Mouse (Mus musculus) ovary, postnatal 36 days (tissue): ENCODE measurements at regions not wholly inside any gene's neighbourhood (a gene's known extent, or its start where the extent isn't known, plus 50 kb on each side); places are given as distances from the start of the nearest gene placed in this dataset.
"Not testable (repeated sequence)": the region's sequence is repeated elsewhere in the genome, so short reads cannot be mapped to it uniquely, and the experiment has no call there.

Source experiments
- DNase-seq: peaks from one replicate; pipeline ENCODE4 v3.0.0; 2022; ENCODE audit warnings: low spot score, mixed read lengths

DNA sequence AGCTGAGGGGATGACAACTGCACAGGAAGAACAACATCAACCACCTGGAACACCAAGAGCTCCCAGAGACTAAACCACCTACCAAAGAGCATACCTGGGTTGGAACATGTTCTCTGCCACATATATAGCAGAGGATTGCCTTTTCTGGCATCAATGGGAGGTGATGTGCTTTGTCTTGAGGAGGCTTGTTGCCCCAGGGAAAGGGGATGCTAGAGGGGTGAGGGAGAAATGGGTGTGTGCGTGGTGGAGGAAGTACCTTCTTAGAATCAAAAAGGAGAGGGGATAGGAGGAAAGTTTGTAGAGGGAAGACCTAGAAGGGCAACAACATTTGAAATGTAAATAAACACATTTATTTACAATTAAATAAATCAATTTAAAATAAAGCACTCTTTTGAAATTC is 358.5 kb upstream of the Pfkp start:
- no peak for DNase-seq

DNA sequence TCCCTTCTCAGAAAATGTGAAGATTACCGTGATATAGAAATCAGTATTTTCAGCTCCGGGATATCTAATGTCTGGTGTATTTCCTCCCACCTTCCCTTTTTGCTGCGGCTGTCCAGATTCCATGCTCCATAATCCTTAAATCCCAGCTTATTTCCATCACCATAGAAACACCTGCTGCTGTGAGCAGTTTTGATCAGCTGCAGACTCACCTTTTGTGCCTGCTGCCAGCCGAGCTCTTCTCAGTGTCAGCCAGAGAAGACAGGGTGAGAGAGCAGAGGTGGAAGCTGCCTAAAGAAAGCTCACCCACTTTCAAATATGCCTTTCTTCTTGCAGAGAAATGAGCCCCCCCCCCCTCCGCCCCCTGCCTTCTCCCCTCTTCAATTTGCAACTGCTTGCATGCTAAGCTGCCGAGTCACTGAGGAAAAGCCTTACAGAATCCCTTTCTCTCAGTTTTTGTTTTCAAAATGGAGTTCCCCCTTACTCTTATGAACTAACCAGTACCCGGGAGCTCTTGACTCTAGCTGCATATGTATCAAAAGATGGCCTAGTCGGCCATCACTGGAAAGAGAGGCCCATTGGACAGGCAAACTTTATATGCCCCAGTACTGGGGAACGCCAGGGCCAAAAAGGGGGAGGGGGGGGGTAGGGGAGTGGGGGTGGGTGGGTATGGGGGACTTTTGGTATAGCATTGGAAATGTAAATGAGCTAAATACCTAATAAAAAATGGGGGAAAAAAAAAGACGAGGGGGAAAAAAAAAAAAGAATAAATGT is 350.1 kb upstream of the Pfkp start:
- not testable (repeated sequence) for DNase-seq

DNA sequence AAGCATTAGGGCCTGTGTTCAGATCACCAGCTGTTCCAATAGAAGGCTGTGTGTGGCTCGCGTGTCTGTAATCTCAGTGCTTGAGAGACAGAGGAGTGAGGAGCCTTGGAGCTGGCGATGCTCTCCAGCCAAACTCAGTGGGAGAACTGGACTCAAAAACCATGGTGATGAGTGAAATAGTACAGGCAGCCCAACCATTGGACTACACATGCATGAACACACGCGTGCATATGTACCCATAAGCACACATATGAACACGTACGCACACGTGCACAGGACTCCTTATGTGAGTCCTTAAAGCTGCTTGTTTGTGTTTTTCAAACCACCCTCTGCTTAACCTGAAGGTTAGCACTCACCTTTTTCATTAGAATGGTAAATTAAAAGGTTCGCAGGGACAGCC is 349.5 kb upstream of the Pfkp start:
- no peak for DNase-seq

DNA sequence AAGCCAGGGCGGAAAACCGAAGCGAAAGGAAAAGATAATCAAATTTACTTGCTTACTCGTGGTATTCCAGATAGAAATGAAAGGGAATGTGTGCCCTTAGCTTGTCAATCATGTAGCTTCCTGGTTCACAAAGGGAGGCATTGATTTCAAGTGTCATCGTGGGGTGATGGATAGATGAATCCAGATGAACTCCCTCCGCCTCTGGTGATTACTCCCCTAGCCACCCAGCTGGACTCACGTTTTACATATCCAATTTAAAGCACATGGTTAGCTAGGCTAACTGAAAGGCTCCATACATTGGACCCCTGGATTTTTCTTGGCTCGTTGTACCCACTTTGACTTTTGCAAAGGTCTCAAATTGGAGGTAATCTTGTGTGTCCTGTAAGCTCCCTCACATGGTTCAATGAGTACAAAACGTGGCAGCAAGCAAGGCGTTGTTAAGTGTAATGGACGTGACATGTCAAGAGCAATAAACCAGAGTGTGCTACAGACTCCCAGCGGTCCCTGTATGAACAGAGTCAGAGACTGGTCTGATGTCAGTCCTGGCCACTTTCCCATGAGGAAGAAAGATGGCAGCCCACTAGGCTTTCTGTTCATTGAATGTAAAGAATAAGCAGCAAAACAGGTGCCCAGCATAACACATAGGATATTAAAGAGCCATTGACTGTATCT is 343.9 kb upstream of the Pfkp start:
- DNase-seq, result no peak

DNA sequence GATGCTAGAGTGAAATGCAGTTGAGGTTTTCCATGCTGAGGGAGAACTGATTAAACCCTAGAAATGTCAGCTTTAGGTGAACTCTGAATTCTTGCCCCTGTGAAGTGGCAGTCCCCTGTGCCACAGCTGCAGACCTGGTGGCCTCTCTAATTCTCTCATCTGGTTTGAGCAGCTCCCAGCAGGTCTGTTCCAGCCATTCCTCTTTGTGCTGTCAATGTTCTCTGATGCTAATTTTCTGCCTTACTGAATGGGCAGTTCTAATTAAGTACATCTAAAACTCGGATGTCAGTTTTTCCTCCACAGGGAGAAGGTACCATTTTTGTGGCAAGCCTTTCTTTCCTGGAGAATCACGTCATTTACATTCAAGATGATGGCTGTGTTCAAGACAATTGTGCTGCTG is 343.1 kb upstream of the Pfkp start:
- no peak for DNase-seq

DNA sequence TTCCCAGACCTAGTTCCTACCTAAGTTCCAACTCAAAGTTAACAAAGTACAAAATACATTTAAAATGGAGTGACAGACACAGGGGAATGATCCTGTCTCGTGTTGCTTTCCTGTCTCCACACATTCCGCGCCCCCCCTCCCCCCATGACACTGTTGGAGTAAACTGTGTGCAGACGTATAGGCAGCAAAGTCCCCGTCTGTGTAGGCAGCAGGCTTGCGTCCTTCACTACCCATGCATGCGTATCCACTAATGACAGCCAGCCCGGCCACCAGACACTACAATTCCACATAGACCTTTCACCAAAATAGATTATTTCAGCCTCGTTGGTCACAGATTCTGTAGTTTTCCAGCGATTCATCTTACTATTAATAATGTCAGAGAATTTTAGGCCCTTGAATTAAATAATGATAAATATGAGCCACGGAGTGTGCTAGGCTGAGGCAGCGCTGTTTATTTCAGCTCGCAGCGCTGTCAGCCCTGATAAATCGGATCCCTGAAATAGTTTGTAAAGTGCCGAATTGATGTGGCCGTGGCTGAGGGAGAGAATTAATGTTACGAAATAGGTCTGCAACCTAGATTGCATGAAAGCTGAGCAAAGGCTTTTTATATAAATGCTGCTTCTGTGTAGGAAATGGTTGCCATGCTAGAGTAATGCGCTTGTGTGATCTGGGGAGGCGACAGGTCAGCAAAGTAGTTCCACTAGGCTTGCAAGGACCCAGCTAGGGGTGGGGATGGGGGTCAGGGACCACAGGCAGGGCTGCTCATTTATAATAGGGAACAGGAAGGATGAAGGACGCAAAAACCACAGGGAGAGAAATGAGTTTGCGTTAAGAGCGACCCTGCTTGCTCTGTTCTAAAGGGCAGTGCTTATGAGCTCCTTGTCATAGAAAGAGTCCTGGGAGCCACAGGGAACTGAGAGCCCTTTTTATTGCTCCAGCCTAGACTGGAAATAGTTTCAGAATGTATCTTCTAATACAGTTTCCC is 336.7 kb upstream of the Pfkp start:
- DNase-seq, result no peak

DNA sequence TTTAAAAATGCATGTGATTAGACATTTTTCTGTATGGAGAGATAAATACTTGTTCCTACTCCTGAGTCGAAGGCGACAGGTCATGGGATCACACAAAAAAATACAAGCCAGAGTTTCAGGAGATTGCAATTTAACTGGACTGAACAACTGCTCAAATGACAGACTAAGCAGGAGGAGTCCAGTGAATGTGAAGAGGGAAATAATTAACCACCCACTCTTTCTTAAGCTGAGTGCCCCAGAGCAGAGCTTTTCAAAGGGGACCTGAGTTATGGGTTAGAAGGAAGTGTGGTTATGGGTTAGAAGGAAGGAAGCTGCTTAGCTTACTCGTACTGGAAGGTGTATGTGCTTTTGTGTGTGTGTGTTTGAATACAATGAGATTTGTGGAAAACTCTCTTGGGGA is 307.1 kb upstream of the Pfkp start:
- DNase-seq, result no peak

DNA sequence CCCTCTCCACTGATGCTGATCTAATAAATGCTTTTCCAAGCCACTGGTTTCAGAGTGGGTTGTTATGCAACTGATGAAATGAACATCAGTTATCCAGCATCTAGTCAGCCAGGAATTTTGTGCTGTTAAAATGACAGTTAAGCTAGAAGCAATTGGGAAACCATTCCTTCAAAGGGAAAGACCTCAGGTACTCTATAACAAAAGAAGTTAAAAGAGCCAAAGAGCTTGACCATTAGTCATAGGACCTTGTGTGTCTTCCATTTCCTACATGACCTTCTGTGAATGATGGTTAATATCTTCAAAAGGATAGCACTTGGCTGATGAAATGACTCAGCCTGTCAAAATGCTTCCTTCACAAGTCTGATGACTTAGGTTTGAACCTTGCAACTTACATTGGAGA is 275.6 kb upstream of the Pfkp start:
- no peak for DNase-seq

DNA sequence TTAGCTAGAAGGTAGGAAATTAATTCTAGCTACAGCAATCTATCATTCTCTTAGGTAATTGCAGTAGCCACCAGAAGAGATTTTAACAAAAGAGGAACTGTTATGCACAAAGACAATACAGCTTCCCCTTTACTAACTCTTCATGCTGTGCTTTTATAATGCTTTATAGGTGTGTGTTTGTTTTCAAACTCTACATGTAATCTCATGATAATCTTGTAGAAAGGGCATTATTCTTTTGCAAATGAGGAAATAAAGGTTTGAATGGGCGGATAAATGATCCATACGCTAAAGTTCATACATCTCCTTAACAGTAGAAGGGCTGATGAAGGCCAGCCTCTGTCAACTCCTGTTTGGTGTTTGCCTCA is 273.8 kb upstream of the Pfkp start:
- no peak for DNase-seq

DNA sequence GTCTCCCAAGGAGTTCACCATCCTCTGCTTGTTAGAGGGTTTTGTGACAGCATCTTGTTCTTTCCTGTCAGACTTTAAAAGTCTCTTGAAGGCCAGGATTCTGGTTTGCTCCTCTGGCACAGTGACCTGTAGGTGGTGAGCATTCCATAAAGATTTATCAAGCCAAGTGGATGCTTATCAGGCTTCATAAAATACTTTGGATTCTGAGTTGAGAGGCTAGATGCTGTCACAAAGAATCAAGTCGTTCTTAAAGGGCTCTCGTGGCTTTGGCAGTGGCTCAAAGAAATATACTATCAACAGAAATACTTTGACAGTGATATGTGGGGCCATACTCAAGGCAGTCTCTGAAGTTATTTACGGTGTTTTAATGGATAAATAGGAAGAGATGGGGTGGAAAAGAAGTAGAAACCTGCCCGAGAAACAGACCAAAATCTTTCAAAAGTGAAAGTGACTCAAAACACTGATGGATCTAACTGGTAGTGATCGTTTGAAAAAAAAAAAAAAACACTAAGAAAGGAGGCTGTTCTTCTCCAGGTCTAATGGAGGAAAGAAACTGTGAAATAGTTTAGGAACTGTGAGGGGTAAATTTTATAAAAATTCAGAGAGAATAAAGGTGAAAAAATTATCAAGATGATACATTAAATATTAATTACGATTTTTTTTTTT is 273.2 kb upstream of the Pfkp start:
- no peak for DNase-seq

DNA sequence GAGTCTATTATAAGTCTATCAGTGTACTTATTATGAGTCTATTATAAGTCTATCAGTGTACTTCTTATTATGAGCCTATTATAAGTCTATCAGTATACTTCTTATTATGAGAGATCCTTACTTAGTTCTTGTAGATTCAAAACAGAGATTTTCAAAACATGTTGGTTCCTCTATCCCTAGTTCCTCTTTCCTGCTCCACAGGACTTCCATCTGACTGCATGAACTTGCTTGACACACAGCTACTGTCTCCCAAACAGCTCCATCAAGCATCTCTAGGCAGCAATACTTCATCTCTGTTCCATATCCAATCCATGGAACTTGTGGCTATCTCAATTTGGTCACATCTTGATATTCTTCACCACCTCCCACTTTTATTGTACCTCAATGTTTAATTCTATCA is 257.4 kb upstream of the Pfkp start:
- DNase-seq, result no peak

DNA sequence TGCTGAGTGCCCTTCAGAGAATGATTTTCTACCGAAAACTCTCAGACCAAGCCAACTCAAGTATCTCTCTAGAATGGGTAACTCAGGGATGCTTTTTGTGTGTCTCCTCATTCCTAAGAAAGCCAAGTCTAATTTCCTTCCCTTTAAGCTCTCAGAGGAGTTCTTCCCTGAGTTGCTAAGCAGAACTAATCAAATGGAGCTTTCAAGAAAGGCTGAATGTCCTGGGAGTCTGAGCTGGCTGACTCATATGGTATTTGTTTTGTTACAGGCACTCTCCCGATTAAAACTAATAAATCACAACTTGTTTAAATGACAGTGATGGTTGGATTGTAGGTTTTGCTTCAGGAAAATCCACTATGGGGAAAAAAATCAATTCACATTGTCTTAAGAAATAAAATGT is 253.1 kb upstream of the Pfkp start:
- no peak for DNase-seq

DNA sequence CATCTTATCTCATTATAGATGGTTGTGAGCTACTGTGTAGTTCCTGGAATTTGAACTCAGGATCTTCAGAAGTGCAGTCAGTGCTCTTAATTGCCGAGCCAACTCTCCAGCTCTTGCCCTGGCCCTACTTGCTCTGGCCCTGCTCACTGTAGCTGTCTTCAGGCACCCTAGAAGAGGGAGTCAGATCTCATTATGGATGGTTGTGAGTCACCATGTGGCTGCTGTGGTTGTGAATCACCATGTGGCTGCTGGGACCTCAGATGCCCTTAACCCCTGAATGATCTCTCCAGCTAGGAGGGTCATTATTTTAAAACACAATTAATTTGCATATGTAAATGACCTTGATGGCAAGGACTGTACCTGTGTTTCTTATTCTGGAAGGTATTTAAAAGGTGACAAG is 249.1 kb upstream of the Pfkp start:
- no peak for DNase-seq

DNA sequence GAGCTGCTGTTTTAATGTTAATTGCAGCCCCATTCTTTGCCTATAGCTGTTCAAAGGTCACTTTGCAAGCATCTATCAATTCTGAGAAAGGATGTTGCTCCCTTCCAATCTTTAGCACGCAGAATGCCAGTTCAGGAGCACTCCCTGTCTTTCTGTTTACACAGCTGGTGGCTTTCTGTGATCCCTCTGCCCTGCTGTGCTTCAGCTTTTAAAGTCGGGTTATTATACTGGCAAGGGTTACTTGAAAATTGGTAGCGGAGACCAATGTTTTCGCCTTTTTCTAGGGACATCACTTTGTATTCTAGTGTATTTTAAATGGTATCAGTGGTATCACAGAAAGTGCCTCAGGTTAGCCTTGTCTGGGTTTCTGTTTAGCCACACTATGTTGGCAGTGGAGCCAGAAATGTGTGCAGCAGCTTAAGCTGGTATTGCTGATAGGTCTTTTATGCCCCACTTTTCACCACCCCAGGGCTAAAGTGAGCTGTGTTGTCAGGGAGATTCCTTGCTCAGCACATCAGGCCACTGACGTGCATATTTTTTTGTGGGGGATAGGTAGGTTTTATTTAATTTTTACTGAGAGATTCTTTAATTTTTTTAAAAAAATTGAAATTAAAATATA is 243.0 kb upstream of the Pfkp start:
- DNase-seq, result no peak

DNA sequence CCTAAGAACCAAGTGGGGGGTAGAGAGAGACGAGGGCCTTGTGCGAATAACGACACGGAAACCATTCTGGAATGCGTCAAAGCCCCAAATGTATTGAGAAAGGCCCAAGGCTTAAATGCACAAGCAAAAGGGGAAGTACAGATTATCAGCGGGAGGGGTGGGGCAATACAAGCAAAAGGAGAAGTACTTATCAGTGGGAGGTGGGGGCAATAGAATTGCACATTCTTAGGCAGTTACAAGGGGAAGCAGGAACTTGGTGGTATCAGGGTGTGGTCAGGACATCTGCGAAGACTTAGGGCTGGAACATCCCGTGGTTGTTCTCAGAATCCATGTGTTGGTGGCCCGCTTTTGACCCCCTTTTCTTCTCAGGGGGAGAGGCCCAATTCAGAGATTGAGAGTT is 240.9 kb upstream of the Pfkp start:
- not testable (repeated sequence) for DNase-seq

DNA sequence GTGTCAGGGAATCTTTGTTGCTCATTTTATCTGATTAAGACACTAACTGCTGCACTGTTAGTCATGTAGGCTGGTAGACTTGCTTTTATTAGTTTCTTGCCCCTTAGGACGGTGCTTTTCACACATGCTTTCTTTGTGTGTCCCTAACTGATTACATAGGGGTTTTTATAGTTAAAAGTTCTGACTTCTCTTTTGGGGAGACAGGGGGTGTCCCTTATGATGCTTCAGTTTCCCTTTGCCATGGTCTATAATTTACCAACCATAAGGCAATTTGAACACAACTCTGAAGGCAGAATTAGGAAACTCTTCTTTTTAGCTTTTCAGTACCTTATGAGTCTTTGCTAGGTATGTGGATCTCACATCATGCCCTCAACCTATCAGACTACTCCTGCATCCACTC is 239.8 kb upstream of the Pfkp start:
- DNase-seq, result no peak

DNA sequence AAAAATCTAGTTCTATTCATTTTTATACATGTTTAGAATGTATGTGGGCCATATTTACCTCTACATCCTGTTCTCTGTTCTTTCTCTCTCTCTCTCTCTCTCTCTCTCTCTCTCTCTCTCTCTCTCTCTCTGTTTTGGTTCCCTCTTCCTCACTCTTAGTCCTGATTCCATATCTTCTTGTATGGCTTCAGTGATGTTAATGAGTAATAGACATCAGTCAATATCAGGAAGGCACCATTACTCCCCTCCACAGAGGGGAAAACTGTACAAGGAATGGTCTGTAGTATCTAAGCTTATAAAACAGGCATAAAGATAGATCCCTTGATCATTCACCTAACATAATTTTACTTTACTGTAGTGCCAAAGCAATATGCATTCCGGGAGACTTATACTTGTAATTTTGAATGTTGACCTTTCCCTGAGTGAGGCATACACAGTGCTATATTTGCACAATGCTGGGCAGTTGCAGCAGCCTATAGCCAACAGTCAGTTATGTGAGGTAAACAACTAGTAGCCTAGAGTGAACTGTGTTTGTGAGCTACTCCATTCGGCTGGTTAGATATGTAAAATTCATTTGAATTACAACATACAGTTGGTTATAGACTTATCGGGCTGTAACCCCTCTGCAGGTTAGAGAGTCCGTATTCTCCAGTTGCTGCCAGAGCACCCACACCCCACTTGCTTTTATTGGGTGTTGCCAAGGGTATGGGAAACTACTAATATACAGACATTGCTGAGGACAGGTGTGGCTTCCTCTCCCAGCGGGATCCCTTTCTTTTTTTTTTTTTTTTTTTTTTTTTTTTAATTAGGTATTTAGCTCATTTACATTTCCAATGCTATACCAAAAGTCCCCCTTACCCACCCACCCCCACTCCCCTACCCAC is 228.7 kb upstream of the Pfkp start:
- DNase-seq, result no peak

DNA sequence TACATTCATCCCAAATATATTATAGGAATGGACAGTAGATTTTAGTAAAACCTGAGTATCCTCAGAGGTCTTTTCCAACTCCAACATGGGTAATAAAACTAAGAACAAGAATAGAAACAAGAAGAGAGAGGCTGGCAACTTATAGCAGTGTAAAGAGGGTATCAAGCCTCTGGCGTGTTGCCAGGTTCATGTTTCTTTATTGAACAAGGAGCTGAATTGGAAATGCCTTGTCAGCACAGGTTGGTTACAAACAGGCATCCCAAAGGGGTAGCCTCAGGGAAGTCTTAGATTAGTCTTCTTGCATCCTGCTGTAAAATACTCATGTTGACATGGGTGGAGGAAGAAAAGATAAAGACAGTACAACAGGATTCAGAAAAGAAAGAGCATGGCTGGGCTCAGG is 213.6 kb upstream of the Pfkp start:
- DNase-seq, result no peak

DNA sequence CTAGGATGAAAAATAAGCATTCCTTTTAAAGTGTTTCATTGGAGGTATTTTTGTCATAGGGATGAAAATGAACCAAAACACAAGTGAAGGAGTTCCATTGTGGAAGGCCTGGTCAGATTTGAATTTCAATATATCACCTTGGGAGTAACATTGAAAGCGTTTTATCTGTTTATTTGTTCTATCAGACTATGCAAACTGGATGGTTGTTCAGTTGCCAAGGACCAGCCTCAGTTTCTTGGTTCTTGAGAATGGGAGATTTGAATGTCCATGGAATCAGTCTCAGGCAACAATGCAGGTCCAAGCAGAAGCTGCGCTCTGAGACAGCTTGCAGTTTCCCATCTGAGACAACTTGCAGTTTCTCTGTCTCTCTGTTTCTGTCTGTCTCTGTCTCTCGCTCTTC is 211.0 kb upstream of the Pfkp start:
- no peak for DNase-seq

DNA sequence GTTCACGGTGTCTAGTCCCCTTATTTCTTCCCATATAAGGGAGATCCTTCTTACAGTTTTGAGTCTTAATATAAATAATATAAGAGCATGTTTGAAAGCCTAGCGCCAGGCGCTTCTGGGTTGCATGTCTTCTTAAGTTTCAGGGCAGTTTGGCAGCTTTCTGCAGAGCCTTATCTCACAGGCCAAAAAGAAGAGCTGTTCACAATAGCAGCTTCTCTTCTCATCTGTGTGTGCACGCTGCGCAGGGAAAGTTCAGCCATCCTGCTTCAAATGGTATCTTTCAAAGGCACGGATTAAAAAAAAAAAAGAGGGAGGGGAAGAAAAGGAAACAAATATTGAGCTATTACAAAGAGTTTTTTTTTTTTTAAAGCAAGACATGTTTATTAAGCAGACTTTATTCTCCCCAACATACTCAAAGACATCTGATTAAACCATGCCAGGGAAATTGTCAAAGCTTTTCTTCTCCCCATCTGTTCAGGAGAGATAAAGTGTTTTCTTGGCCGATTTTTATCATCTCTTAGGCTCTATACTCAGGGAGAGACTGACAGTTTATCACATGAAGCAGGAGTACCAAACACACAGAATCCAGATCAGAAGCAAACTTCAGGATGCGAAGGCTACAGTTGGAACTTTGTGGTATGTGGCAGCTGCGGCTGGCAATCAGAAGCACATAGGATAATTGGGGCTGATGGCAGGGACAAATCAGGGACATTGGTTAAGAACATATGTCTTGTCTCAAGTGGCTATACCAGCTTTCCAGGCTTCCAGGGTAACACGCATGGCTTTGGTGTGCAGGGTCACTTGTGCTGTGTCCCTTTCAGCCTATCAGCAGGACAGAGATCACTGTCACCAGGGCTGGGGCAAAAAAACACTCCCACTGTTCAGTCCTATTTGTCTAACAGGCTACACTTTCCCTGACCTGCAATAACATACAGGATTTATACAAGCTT is 206.9 kb upstream of the Pfkp start:
- DNase-seq, result no peak
